Mouse (Mus musculus): ENCODE results near the gene Exph5. TPM values are rescaled to one million over a fixed set of nuclear protein-coding genes. Genes with fewer than 3 reads are reported as not detected.
A peak's percentile ranks its signal among the peaks of the same experiment; 100 is the strongest.

The Exph5 gene
- polyA plus RNA-seq, 1 experiment from 2014 or later, result 9.1 TPM

DNA sequence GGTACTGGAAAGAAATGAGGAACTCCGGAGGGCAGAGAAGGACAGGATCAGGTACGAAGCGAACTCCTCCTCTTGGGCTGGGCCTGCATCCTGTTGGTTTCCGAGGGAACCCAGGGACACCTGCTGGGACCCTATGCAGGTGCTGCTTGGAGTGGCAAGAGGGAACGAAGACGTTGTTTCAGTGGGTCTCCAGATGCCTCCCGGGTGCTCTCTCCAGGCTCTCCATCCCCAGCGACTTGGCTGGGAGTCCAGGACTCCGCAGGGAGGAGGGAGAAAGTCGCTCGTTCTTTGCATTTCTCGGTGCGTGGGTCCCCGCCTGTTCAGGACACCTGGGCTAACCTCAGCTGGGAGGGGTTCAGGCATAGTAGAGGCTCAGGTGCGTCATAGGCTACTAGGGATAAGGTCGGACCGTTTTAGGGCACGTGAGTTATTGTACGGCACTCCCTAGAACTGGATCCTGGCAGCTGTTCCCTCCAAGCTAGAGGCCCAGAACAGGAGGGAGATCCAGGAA is 386 bp downstream of the Exph5 start:
- Histone ChIP-seq H3K4me1 (ENCODE audit: control insufficient read depth, insufficient read depth, low read length) (0 out of 2 replicates have a peak, but pooled peaks cover 3% of the 10 kb centered on the region), H3K36me3 (ENCODE audit: control insufficient read depth, insufficient read depth, low read length) (no peaks in the 10 kb centered on the region), H3K4me3 (replicated peaks; ENCODE audit: low read length) (peak overlapping the region; percentile 49), H3K27ac (ENCODE audit: low read length) (peak overlapping the region; percentile 92), H3K4me2 (ENCODE audit: low read depth, low read length) (peak overlapping the region; percentile 71), H3K9me3 (replicated peaks; ENCODE audit: control insufficient read depth, low read length) (no peaks in the 10 kb centered on the region), H3K9ac (ENCODE audit: low read length) (peak overlapping the region; percentile 68), H3K27me3 (ENCODE audit: control insufficient read depth, insufficient read depth, low read length) (no peaks in the 10 kb centered on the region)
- WGBS, result 3% methylated on average over 19 of the region's 19 CpGs
- peak; percentile 81; the same call in 1 of the 2 replicates for ATAC-seq (ENCODE audit: insufficient read depth, low FRiP score)

DNA sequence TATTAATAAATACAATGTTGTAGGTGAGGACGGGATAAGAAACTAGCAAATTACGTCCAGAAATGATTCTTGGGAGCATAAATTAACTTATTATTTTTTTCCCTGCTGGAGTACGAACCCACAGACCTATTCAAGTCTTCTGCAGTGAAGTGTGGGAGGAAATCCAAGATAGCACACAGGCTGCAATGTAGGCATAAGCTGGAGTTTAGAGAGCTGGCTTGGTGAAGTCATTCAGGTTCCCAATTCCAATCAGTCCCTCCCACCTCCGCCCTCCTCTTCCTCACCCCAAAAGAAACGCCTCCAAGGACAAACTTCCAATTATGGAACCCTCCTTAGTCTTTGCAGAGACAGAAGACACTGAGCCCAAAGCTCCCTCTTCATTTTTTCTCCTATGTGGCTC is 945 bp downstream of the Exph5 start:
- Histone ChIP-seq H3K27ac (ENCODE audit: low read length) (peak overlapping the region; percentile 92), H3K4me1 (ENCODE audit: control insufficient read depth, insufficient read depth, low read length) (0 out of 2 replicates have a peak, but pooled peaks cover 3% of the 10 kb centered on the region), H3K9me3 (replicated peaks; ENCODE audit: control insufficient read depth, low read length) (no peaks in the 10 kb centered on the region), H3K4me3 (replicated peaks; ENCODE audit: low read length) (peak overlapping the region; percentile 49), H3K36me3 (ENCODE audit: control insufficient read depth, insufficient read depth, low read length) (no peaks in the 10 kb centered on the region), H3K27me3 (ENCODE audit: control insufficient read depth, insufficient read depth, low read length) (no peaks in the 10 kb centered on the region), H3K9ac (ENCODE audit: low read length) (peak overlapping the region; percentile 68), H3K4me2 (ENCODE audit: low read depth, low read length) (peak overlapping the region; percentile 71)
- WGBS, result 43% methylated on average over 5 of the region's 5 CpGs
- no peak for ATAC-seq (ENCODE audit: insufficient read depth, low FRiP score)

DNA sequence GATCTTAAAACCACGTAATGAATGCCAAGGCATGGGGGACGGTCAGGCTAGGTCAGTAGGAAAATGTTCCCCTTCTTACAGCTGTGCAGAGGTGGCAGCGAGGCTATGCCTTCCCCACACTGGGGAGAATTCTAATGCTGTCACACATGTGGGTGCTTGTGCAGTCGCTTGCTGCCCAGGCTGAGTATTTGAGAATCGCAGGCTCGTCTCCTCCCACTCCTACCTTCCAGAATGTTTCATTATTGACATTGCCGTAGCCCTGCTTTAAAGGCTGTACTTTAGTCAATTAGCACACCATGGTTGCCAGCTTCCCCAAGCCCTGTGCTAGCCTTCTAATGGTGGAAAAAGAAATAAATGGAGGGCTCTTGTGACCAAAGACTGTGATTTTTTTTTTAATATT is 6.4 kb downstream of the Exph5 start:
- 61% methylated on average over 7 of the region's 7 CpGs for WGBS
- no peak overlapping the region for H3K4me2 ChIP-seq (ENCODE audit: low read depth, low read length)
- H3K4me3 ChIP-seq (replicated peaks; ENCODE audit: low read length), result no peak overlapping the region
- H3K9ac ChIP-seq (ENCODE audit: low read length), result no peak overlapping the region
- no peaks in the 10 kb centered on the region for H3K9me3 ChIP-seq (replicated peaks; ENCODE audit: control insufficient read depth, low read length)
- H3K4me1 ChIP-seq (ENCODE audit: control insufficient read depth, insufficient read depth, low read length), result no peaks in the 10 kb centered on the region
- ATAC-seq (ENCODE audit: insufficient read depth, low FRiP score), result no peak
- H3K27ac ChIP-seq (ENCODE audit: low read length), result no peak overlapping the region
- no peaks in the 10 kb centered on the region for H3K36me3 ChIP-seq (ENCODE audit: control insufficient read depth, insufficient read depth, low read length)
- H3K27me3 ChIP-seq (ENCODE audit: control insufficient read depth, insufficient read depth, low read length), result no peaks in the 10 kb centered on the region

DNA sequence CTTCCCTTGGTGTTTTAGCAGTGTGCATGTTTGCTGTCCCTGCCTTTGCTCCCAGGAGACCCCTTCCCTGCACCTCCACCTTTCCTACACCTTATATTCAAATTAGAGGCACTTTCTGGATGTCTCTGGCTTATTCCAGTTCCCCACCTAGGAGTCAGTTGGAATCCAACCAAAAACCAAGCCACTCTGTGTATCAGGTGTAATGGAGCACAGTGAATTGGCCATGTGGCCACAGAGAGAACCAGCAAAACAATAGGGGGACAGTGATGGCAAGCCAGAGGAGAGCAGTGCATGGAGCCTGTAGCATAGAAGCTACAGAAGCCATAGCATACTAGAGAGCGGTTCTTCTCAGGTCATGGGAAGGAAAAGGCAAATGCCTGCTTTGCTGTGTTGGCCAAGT is 11.5 kb downstream of the Exph5 start:
- Histone ChIP-seq H3K9me3 (replicated peaks; ENCODE audit: control insufficient read depth, low read length) (no peaks in the 10 kb centered on the region), H3K27me3 (ENCODE audit: control insufficient read depth, insufficient read depth, low read length) (no peaks in the 10 kb centered on the region), H3K27ac (ENCODE audit: low read length) (no peak overlapping the region), H3K9ac (ENCODE audit: low read length) (no peak overlapping the region), H3K4me3 (replicated peaks; ENCODE audit: low read length) (no peak overlapping the region), H3K36me3 (ENCODE audit: control insufficient read depth, insufficient read depth, low read length) (no peaks in the 10 kb centered on the region), H3K4me1 (ENCODE audit: control insufficient read depth, insufficient read depth, low read length) (no peaks in the 10 kb centered on the region), H3K4me2 (ENCODE audit: low read depth, low read length) (no peak overlapping the region)
- ATAC-seq (ENCODE audit: insufficient read depth, low FRiP score), result no peak
- WGBS, result 97% methylated on average over 1 of the region's 1 CpGs

DNA sequence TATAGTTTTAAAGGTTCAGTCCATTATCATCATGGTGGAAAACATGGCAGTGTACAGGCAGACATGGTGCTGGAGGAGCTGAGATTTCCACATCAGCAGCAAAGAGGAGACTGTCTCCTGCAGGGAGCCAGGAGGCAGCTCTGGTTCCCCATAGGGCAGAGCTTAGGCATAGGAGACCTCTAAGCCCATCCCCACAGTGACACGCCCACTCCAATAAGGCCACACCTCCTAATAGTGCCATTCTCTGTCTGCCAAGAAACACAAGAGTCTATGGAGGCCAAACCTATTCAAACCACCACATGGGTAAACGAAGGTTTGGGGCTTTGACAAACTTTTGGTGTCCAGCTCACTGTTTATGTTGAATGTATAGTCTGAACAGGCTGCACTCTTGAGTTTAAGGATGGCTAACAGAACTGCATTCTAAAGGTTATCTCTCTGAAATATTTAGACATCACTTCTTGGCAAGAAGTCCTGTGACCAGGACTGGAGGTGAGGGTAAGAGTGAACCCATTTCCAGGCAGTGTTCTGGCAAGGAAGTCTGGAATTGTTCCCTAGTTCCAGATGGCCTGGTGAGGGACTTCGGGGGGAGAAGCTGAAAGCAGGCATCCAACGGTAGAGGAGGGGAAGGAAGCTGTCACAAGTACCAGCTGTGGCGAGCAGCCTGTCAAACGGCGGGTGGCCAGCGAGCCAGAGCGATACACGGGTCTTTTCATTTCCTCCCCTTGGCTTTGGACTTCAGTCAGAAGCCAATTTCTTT is 19.6 kb downstream of the Exph5 start:
- no peak for ATAC-seq (ENCODE audit: insufficient read depth, low FRiP score)
- Histone ChIP-seq H3K4me2 (ENCODE audit: low read depth, low read length) (no peak overlapping the region), H3K27me3 (ENCODE audit: control insufficient read depth, insufficient read depth, low read length) (no peaks in the 10 kb centered on the region), H3K9me3 (replicated peaks; ENCODE audit: control insufficient read depth, low read length) (no peaks in the 10 kb centered on the region), H3K9ac (ENCODE audit: low read length) (no peak overlapping the region), H3K4me1 (ENCODE audit: control insufficient read depth, insufficient read depth, low read length) (peaks cover 4% of the 10 kb centered on the region; the same call in 1 of the 2 replicates), H3K4me3 (replicated peaks; ENCODE audit: low read length) (no peak overlapping the region), H3K36me3 (ENCODE audit: control insufficient read depth, insufficient read depth, low read length) (no peaks in the 10 kb centered on the region), H3K27ac (ENCODE audit: low read length) (no peak overlapping the region)
- WGBS, result 37% methylated on average over 10 of the region's 10 CpGs

DNA sequence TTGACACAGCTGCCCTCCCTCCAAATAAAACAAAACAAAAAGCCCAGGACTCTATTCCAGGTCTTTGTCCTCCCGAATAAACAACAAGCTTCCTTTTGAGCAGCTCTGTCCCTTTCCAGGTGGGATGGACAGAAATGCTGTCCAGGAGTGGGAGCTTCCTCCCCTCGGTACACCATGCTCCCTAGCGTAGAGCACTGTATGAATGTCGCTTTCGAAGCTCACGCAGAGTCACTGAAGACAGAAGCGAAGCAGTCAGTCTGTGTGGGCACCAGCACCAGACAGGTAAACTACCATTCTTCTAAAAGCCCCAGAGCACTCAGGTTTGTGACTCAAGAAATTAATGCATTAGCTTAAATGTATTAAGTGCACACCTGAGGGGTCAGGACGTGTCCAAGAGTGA is 20.2 kb downstream of the Exph5 start:
- ATAC-seq (ENCODE audit: insufficient read depth, low FRiP score), result no peak
- H3K4me1 ChIP-seq (ENCODE audit: control insufficient read depth, insufficient read depth, low read length), result peaks cover 4% of the 10 kb centered on the region; the same call in 1 of the 2 replicates
- WGBS, result 71% methylated on average over 8 of the region's 8 CpGs
- H3K4me3 ChIP-seq (replicated peaks; ENCODE audit: low read length), result no peak overlapping the region
- no peaks in the 10 kb centered on the region for H3K36me3 ChIP-seq (ENCODE audit: control insufficient read depth, insufficient read depth, low read length)
- H3K27ac ChIP-seq (ENCODE audit: low read length), result no peak overlapping the region
- no peaks in the 10 kb centered on the region for H3K9me3 ChIP-seq (replicated peaks; ENCODE audit: control insufficient read depth, low read length)
- no peaks in the 10 kb centered on the region for H3K27me3 ChIP-seq (ENCODE audit: control insufficient read depth, insufficient read depth, low read length)
- H3K9ac ChIP-seq (ENCODE audit: low read length), result no peak overlapping the region
- no peak overlapping the region for H3K4me2 ChIP-seq (ENCODE audit: low read depth, low read length)

DNA sequence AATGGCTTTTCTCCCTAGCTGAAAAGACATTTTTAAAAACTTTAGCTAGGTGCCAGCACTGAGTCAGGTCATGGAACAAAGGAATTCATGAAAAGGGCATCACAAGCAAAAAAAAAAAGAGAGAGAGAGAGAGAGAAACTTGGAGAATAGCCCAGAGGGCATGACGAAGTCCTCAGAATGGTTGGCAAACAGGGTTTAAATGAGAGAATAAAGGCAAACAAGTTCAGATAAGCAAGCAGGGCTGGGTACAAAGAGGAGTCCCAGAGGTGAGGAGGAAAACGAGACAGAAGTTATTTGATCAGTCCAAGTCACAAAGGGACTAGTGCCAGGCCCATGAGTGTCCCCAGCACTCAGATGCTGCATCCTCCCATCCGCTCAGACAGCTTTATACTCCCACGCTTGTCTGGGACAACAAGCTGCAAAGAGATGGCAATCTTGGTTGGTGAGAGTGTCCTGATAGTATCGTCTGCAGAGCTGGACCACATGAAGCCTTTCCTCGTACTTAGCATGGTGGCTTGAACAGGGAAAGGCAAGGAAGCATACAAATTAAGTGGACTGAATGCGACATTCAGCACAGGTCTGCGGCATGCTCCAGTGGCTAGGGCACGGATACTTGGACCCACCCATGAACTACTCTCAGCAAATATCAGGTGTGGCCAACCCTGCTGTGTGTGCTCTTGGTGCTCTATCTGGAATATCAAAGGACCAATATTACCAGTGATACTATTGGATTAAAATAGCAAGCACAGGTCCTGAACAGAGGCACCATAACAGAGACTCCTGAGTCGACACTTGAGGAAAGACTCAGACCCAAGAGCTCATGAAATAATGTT is 22.2 kb downstream of the Exph5 start:
- H3K36me3 ChIP-seq (ENCODE audit: control insufficient read depth, insufficient read depth, low read length), result no peaks in the 10 kb centered on the region
- peak; percentile 81; the same call in 1 of the 2 replicates for ATAC-seq (ENCODE audit: insufficient read depth, low FRiP score)
- 66% methylated on average over 10 of the region's 10 CpGs for WGBS
- no peak overlapping the region for H3K4me2 ChIP-seq (ENCODE audit: low read depth, low read length)
- no peaks in the 10 kb centered on the region for H3K9me3 ChIP-seq (replicated peaks; ENCODE audit: control insufficient read depth, low read length)
- H3K27ac ChIP-seq (ENCODE audit: low read length), result peak overlapping the region; percentile 93
- H3K27me3 ChIP-seq (ENCODE audit: control insufficient read depth, insufficient read depth, low read length), result no peaks in the 10 kb centered on the region
- no peak overlapping the region for H3K4me3 ChIP-seq (replicated peaks; ENCODE audit: low read length)
- H3K4me1 ChIP-seq (ENCODE audit: control insufficient read depth, insufficient read depth, low read length), result peaks cover 4% of the 10 kb centered on the region; the same call in 1 of the 2 replicates
- H3K9ac ChIP-seq (ENCODE audit: low read length), result no peak overlapping the region

DNA sequence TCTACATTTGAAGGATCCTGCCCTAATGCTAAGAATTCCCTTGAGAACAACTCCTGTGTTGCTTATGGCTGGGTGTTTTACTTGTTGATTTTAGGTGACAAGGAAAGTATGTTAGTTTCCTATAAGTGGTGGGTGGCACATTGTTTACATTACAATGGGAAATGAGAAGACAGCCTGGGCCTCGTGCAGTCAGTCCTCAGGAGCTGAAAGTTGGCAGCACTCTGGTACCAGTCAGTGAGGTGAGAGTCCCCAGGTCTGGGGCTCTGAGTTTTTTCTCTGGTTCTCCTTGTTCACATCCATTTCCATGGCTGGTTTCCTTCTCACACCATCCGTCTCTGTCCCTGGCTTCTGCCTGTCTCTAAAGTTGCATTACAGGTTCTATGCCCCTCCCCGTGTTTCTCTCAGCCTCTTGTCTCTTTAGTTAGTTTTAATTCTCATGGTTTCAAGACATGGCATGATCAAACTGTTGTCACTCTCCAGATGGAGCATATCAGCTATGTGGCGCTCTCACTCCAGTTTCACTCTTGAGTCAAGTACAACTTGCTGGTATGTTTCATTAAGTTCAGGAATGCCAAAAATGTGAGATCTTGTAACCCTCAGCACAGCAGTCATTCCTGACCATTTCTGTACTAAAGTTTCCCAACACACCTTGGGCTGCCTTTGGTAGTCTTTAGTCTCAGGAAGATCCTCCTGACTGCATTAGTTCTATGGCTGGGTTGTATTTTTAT is 24.1 kb downstream of the Exph5 start:
- peak overlapping the region; percentile 68 for H3K27ac ChIP-seq (ENCODE audit: low read length)
- 37% methylated on average over 4 of the region's 4 CpGs for WGBS
- ATAC-seq (ENCODE audit: insufficient read depth, low FRiP score), result no peak

More for the DNA sequence above, 24.1 kb downstream of the Exph5 start:
- Histone ChIP-seq H3K4me2 (ENCODE audit: low read depth, low read length) (no peak overlapping the region), H3K4me1 (ENCODE audit: control insufficient read depth, insufficient read depth, low read length) (peaks cover 4% of the 10 kb centered on the region; the same call in 1 of the 2 replicates), H3K36me3 (ENCODE audit: control insufficient read depth, insufficient read depth, low read length) (no peaks in the 10 kb centered on the region), H3K4me3 (replicated peaks; ENCODE audit: low read length) (no peak overlapping the region), H3K9me3 (replicated peaks; ENCODE audit: control insufficient read depth, low read length) (no peaks in the 10 kb centered on the region), H3K9ac (ENCODE audit: low read length) (no peak overlapping the region), H3K27me3 (ENCODE audit: control insufficient read depth, insufficient read depth, low read length) (no peaks in the 10 kb centered on the region)
